Mouse (Mus musculus) left cerebral cortex, adult 11 months (tissue): ENCODE results near the gene Rpp30.

Experiments
- DNase-seq: peaks from one replicate; pipeline ENCODE4 v3.0.0; 2022; ENCODE audit warnings: low spot score

The Rpp30 gene

GRCm38 (mm10) chr19:36083262-36084225, at the start of gene Rpp30:
Rpp30 (plus strand) TSS chr19:36083716.
- peak; percentile 75 for DNase-seq

GRCm38 (mm10) chr19:36046046-36046445, 37.5 kb upstream of the Rpp30 start:
- no peak for DNase-seq

- DNase-seq = no peak
These were observed 26.9 kb upstream of the Rpp30 start for GRCm38 (mm10) chr19:36056502-36057221.

GRCm38 (mm10) chr19:36057231-36057811, 26.2 kb upstream of the Rpp30 start, which contains the start of gene Htr7:
Htr7 (minus strand) TSS chr19:36057507.
- DNase-seq = no peak

GRCm38 (mm10) chr19:36062801-36063529, 20.6 kb upstream of the Rpp30 start:
- DNase-seq = no peak

GRCm38 (mm10) chr19:36082606-36083261, 782 bp upstream of the Rpp30 start:
- no peak for DNase-seq

GRCm38 (mm10) chr19:36090781-36091180, 7.3 kb downstream of the Rpp30 start:
- DNase-seq = no peak

- no peak for DNase-seq
These were observed 13.7 kb downstream of the Rpp30 start for GRCm38 (mm10) chr19:36097194-36097593.

- no peak for DNase-seq
These were observed 14.7 kb downstream of the Rpp30 start for GRCm38 (mm10) chr19:36098265-36098664.

- DNase-seq = no peak
These were observed 15.4 kb downstream of the Rpp30 start for GRCm38 (mm10) chr19:36098916-36099315.

GRCm38 (mm10) chr19:36103909-36104308, 20.4 kb downstream of the Rpp30 start:
- DNase-seq = no peak

- no peak for DNase-seq
These were observed 25.9 kb downstream of the Rpp30 start for GRCm38 (mm10) chr19:36109318-36109944.

GRCm38 (mm10) chr19:36110465-36110864, 26.9 kb downstream of the Rpp30 start:
- no peak for DNase-seq

GRCm38 (mm10) chr19:36111054-36111895, 27.8 kb downstream of the Rpp30 start:
- no peak for DNase-seq

GRCm38 (mm10) chr19:36112007-36112406, 28.5 kb downstream of the Rpp30 start:
- DNase-seq = no peak

- DNase-seq = no peak
These were observed 32.7 kb downstream of the Rpp30 start for GRCm38 (mm10) chr19:36116185-36116584.

GRCm38 (mm10) chr19:36119219-36119618, 35.7 kb downstream of the Rpp30 start:
- no peak for DNase-seq

- no peak for DNase-seq
These were observed 36.4 kb downstream of the Rpp30 start, which contains the start of gene Ankrd1 for GRCm38 (mm10) chr19:36119783-36120471. Ankrd1 (minus strand) TSS chr19:36120099.

GRCm38 (mm10) chr19:36124203-36124602, 40.7 kb downstream of the Rpp30 start:
- DNase-seq = no peak
